Mouse (Mus musculus): Measurements from ENCODE around the gene Ankrd12. TPM values are rescaled to one million over a fixed set of nuclear protein-coding genes. Genes with fewer than 3 reads are reported as not detected.
A peak's percentile ranks its signal among the peaks of the same experiment; 100 is the strongest.
"Not testable (repeated sequence)": the region's sequence is repeated elsewhere in the genome, so short reads cannot be mapped to it uniquely, and the experiment has no call there.

Ankrd12 gene
- polyA plus RNA-seq, 1 experiment = 5.9 TPM

GRCm38 (mm10) chr17:66090251-66090650 lies 13.4 kb upstream of the Ankrd12 start:
- Histone ChIP-seq H3K4me3 (replicated peaks) (no peak overlapping the region), H3K27me3 (replicated peaks) (no peaks in the 10 kb centered on the region), H3K36me3 (replicated peaks; ENCODE audit: low read length) (peaks cover 70% of the 10 kb centered on the region), H3K9me3 (no peaks in the 10 kb centered on the region), H3K4me1 (peaks cover 28% of the 10 kb centered on the region)
- no peak for TF ChIP-seq FLI1 (IDR thresholded peaks at IDR 0.05; ENCODE audit: low read length)
- TF ChIP-seq GATA1 (IDR thresholded peaks at IDR 0.05; ENCODE audit: borderline replicate concordance, low read length) = no peak

- TF ChIP-seq GATA1 (IDR thresholded peaks at IDR 0.05; ENCODE audit: borderline replicate concordance, low read length) = no peak
- no peak for TF ChIP-seq FLI1 (IDR thresholded peaks at IDR 0.05; ENCODE audit: low read length)
- Histone ChIP-seq H3K36me3 (replicated peaks; ENCODE audit: low read length) (peaks cover 79% of the 10 kb centered on the region), H3K9me3 (no peaks in the 10 kb centered on the region), H3K27me3 (replicated peaks) (no peaks in the 10 kb centered on the region), H3K4me1 (peaks cover 13% of the 10 kb centered on the region), H3K4me3 (replicated peaks) (no peak overlapping the region)
Measured at GRCm38 (mm10) chr17:66085038-66085437, 8.1 kb upstream of the Ankrd12 start.

- Histone ChIP-seq H3K4me1 (peaks cover 13% of the 10 kb centered on the region), H3K27me3 (replicated peaks) (no peaks in the 10 kb centered on the region), H3K9me3 (no peaks in the 10 kb centered on the region), H3K4me3 (replicated peaks) (no peak overlapping the region), H3K36me3 (replicated peaks; ENCODE audit: low read length) (peaks cover 80% of the 10 kb centered on the region)
- TF ChIP-seq FLI1 (IDR thresholded peaks at IDR 0.05; ENCODE audit: low read length) = no peak
- no peak for TF ChIP-seq GATA1 (IDR thresholded peaks at IDR 0.05; ENCODE audit: borderline replicate concordance, low read length)
Measured at GRCm38 (mm10) chr17:66084486-66084885, 7.6 kb upstream of the Ankrd12 start.

GRCm38 (mm10) chr17:66077437-66077850 lies 555 bp upstream of the Ankrd12 start:
- Histone ChIP-seq H3K4me1 (peaks cover 48% of the 10 kb centered on the region), H3K9me3 (no peaks in the 10 kb centered on the region), H3K36me3 (replicated peaks; ENCODE audit: low read length) (peaks cover 36% of the 10 kb centered on the region), H3K27me3 (replicated peaks) (no peaks in the 10 kb centered on the region), H3K4me3 (replicated peaks) (peak overlapping the region; percentile 98)
- TF ChIP-seq FLI1 (IDR thresholded peaks at IDR 0.05; ENCODE audit: low read length) (no peak), GATA1 (IDR thresholded peaks at IDR 0.05; ENCODE audit: borderline replicate concordance, low read length) (no peak)

GRCm38 (mm10) chr17:66076174-66076927 lies 538 bp downstream of the Ankrd12 start:
- H3K4me3 ChIP-seq (replicated peaks) = peak overlapping the region; percentile 98
- H3K4me1 ChIP-seq = peaks cover 57% of the 10 kb centered on the region
- peaks cover 30% of the 10 kb centered on the region for H3K36me3 ChIP-seq (replicated peaks; ENCODE audit: low read length)
- no peaks in the 10 kb centered on the region for H3K9me3 ChIP-seq
- H3K27me3 ChIP-seq (replicated peaks) = no peaks in the 10 kb centered on the region
- no peak for TF ChIP-seq GATA1 (IDR thresholded peaks at IDR 0.05; ENCODE audit: borderline replicate concordance, low read length)
- TF ChIP-seq FLI1 (IDR thresholded peaks at IDR 0.05; ENCODE audit: low read length) = no peak

- peaks cover 24% of the 10 kb centered on the region for H3K36me3 ChIP-seq (replicated peaks; ENCODE audit: low read length)
- peak overlapping the region; percentile 98 for H3K4me3 ChIP-seq (replicated peaks)
- peaks cover 56% of the 10 kb centered on the region for H3K4me1 ChIP-seq
- TF ChIP-seq GATA1 (IDR thresholded peaks at IDR 0.05; ENCODE audit: borderline replicate concordance, low read length) (no peak), FLI1 (IDR thresholded peaks at IDR 0.05; ENCODE audit: low read length) (no peak)
- no peaks in the 10 kb centered on the region for H3K9me3 ChIP-seq
- H3K27me3 ChIP-seq (replicated peaks) = no peaks in the 10 kb centered on the region
Measured at GRCm38 (mm10) chr17:66075827-66076173, 1.1 kb downstream of the Ankrd12 start.

- peaks cover 63% of the 10 kb centered on the region for H3K4me1 ChIP-seq
- peaks cover 9% of the 10 kb centered on the region for H3K36me3 ChIP-seq (replicated peaks; ENCODE audit: low read length)
- H3K27me3 ChIP-seq (replicated peaks) = no peaks in the 10 kb centered on the region
- no peaks in the 10 kb centered on the region for H3K9me3 ChIP-seq
- TF ChIP-seq GATA1 (IDR thresholded peaks at IDR 0.05; ENCODE audit: borderline replicate concordance, low read length) (no peak), FLI1 (IDR thresholded peaks at IDR 0.05; ENCODE audit: low read length) (no peak)
- peak overlapping the region; percentile 55 for H3K4me3 ChIP-seq (replicated peaks)
Measured at GRCm38 (mm10) chr17:66073971-66074370, 2.9 kb downstream of the Ankrd12 start.

- H3K36me3 ChIP-seq (replicated peaks; ENCODE audit: low read length); H3K9me3 ChIP-seq; H3K27me3 ChIP-seq (replicated peaks); H3K4me3 ChIP-seq (replicated peaks): not testable (repeated sequence)
- peaks cover 67% of the 10 kb centered on the region for H3K4me1 ChIP-seq
Measured at GRCm38 (mm10) chr17:66069036-66069435, 7.9 kb downstream of the Ankrd12 start.

GRCm38 (mm10) chr17:66065115-66065514 lies 11.8 kb downstream of the Ankrd12 start:
- peaks cover 55% of the 10 kb centered on the region for H3K4me1 ChIP-seq

GRCm38 (mm10) chr17:66061241-66061938 lies 15.5 kb downstream of the Ankrd12 start:
- TF ChIP-seq FLI1 (IDR thresholded peaks at IDR 0.05; ENCODE audit: low read length) = no peak
- H3K36me3 ChIP-seq (replicated peaks; ENCODE audit: low read length) = peaks cover 4% of the 10 kb centered on the region
- no peaks in the 10 kb centered on the region for H3K9me3 ChIP-seq
- H3K27me3 ChIP-seq (replicated peaks) = no peaks in the 10 kb centered on the region
- H3K4me1 ChIP-seq = peaks cover 46% of the 10 kb centered on the region
- no peak overlapping the region for H3K4me3 ChIP-seq (replicated peaks)

More at GRCm38 (mm10) chr17:66065115-66065514, 11.8 kb downstream of the Ankrd12 start:
- no peaks in the 10 kb centered on the region for H3K9me3 ChIP-seq
- TF ChIP-seq FLI1 (IDR thresholded peaks at IDR 0.05; ENCODE audit: low read length) = no peak
- no peak for TF ChIP-seq GATA1 (IDR thresholded peaks at IDR 0.05; ENCODE audit: borderline replicate concordance, low read length)
- no peaks in the 10 kb centered on the region for H3K27me3 ChIP-seq (replicated peaks)
- no peaks in the 10 kb centered on the region for H3K36me3 ChIP-seq (replicated peaks; ENCODE audit: low read length)
- H3K4me3 ChIP-seq (replicated peaks) = no peak overlapping the region
